Mouse (Mus musculus) erythroblast, embryonic 14.5 days (primary cell): ENCODE data around the gene Atrnl1. TPM values are rescaled to one million over a fixed set of nuclear protein-coding genes. Genes with fewer than 3 reads are reported as not detected.

ENCODE experiments used
- H3K27me3 ChIP-seq: 2 replicates; pipeline ENCODE4 v1.6.1; 2012; ENCODE audit warnings: inconsistent platforms; ENCODE audit not compliant: control insufficient read depth
- H3K36me3 ChIP-seq: 2 replicates; pipeline ENCODE4 v1.6.1; 2012; ENCODE audit warnings: mild to moderate bottlenecking, inconsistent platforms; ENCODE audit not compliant: control insufficient read depth
- H3K4me1 ChIP-seq: 2 replicates; pipeline ENCODE4 v1.6.1; 2012; ENCODE audit warnings: inconsistent platforms; ENCODE audit not compliant: control insufficient read depth
- H3K4me3 ChIP-seq: replicated peaks from 2 replicates; pipeline ENCODE3; 2012; ENCODE audit warnings: moderate library complexity, mild to moderate bottlenecking, inconsistent platforms
- H3K9me3 ChIP-seq: 2 replicates; pipeline ENCODE4 v1.6.1; 2012; ENCODE audit warnings: low read length, inconsistent platforms, mixed read lengths; ENCODE audit not compliant: control insufficient read depth
- GATA1 ChIP-seq: IDR thresholded peaks from 2 replicates; pipeline ENCODE4 v1.6.1; 2012; ENCODE audit warnings: low read length, inconsistent platforms, mixed read lengths
- TAL1 ChIP-seq: IDR thresholded peaks from 3 replicates; pipeline ENCODE4 v1.6.1; 2012; ENCODE audit warnings: low read length, inconsistent platforms, mixed read lengths
- polyA plus RNA-seq: library from polyadenylated mRNA; stranded (reverse); fragments of >175 nt; gene quantifications from 2 replicates; pipeline ENCODE4 v1.2.3, GENCODE M21; 2012

The Atrnl1 gene
- 0.01 and 0.02 TPM in 2 replicates for polyA plus RNA-seq

DNA sequence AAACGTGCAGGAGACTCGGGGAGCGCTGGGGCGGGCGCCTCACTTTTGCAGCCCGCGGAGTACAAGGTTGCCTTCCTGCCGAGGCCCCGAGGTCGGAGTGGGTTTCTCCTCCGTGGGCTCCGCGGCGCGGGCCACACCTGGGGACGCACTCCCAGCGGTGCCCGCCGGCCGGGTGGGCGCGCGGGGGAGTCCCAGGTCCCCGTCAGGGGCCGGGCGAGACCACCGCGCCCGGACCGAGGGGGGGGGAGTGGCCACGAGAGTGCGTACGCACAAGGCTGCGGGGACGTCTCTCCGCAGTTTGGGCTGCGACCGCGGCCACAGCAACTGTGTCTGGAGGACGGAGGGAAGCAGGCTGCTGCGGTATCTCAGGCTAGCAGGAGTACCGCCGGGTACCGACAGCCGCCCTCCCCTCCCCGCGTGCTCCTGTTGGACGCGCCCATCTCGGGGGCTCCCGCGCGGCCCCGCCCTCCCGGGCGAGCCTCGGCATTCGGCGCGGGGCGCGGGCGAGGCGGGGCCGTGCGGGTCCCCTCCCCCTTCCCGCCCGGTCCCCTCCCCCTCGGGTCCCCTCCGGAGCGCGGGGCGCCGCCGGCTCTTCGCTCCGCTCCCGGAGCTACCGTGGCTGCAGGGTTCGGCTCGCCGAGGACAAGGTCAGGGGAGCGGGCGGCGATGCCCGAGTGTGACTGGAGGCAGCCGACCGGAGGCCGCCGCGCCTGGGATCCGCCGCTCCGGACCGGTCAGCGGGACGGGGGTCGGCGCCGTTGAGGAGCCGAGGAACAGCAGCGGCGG, at the start of gene Atrnl1:
Gene Atrnl1, plus strand, starts transcription at position 559 of the 786 bp plus-strand sequence.
- Histone ChIP-seq H3K4me1 (peaks cover 29% of the 10 kb centered on the region), H3K36me3 (no peaks in the 10 kb centered on the region), H3K9me3 (no peaks in the 10 kb centered on the region), H3K27me3 (peaks cover 38% of the 10 kb centered on the region), H3K4me3 (peak within 1 kb of the TSS; percentile 82)
- TF ChIP-seq TAL1, result no peak
- no peak for TF ChIP-seq GATA1

DNA sequence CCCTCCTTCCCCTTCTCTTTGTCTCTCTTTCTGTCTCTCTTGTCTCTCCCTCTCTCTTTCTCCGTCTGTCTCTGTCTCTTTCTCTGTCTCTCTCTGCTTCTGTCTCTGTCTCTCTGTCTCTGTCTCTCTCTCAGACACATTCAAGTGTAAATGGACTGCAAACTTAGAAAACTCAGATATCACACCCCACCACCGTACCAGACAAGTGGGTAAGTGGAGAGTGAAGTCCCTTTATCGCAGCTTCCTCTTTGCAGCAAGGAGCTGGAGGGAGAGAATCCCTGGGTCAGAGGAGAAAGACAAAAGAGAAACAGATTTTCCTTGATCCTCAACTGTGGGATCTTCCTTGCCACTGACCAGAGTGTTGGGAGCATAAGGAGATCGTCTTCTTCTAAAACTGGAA, 49.3 kb upstream of the Atrnl1 start:
- H3K9me3 ChIP-seq, result no peaks in the 10 kb centered on the region
- H3K27me3 ChIP-seq, result no peaks in the 10 kb centered on the region
- no peaks in the 10 kb centered on the region for H3K4me1 ChIP-seq
- TF ChIP-seq GATA1 (no peak), TAL1 (no peak)
- no peak overlapping the region for H3K4me3 ChIP-seq
- no peaks in the 10 kb centered on the region for H3K36me3 ChIP-seq

DNA sequence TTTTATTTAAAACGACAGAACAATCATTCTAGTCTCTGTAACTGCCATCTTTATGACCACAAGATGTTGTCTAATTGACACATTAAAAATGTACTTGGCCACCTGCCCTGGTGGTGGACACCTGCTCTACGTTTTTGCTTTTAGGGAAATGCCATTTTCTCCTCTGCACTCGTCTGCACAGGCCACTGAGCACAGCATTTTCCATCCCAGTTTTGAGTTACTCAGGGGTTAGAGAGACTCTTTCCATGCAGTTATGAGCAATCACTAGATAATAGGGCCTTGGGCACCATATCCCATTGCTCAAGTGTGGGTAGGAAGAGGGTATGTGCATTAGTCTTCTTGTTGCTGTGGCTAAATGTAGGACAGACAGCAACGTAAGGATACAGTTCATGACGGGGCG, 41.8 kb upstream of the Atrnl1 start:
- Histone ChIP-seq H3K27me3 (no peaks in the 10 kb centered on the region), H3K4me3 (no peak overlapping the region), H3K36me3 (no peaks in the 10 kb centered on the region), H3K9me3 (no peaks in the 10 kb centered on the region), H3K4me1 (no peaks in the 10 kb centered on the region)
- TF ChIP-seq GATA1, result no peak
- no peak for TF ChIP-seq TAL1

DNA sequence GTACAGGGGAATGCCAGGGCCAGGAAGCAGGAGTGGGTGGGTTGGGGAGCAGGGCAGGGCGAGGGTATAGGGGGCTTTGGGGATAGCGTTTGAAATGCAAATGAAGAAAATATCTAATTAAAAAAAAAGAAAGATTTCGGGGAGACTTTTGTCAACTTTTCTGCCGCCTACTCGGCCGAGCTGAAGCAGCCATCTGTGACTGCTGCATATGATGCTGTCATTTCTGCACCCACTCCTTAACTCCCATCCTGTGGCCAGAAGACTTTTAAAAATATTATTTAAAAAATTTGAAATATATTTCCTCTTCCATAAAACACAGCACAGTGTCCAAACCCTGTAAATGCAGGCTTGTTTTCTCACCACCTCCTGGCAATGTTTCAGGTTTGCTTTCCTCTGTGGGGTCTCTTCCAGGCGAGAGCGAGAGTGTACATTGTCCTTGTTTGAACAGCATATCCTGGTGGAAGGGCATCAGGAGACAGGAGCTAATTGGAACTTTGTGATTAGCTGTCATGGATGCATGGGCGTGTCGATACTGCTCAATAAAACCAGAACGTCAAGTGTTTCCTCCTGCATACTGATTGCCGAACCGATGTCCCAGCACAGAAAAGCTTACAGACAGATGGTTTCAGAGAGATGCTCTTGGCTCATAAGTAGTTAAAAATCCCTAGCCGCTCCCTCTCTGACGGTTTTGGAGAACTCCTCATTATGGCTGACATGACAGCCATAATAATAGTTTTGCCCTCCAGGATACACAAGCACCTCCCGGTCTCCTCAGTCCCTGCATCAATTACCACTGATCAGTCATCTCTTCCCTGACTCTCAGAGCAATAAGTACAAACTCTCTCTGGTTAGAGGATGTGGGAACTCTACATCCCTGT, 38.2 kb upstream of the Atrnl1 start:
- no peak for TF ChIP-seq GATA1
- no peak for TF ChIP-seq TAL1
- H3K4me1 ChIP-seq, result no peaks in the 10 kb centered on the region
- H3K9me3 ChIP-seq, result no peaks in the 10 kb centered on the region
- no peaks in the 10 kb centered on the region for H3K36me3 ChIP-seq
- H3K27me3 ChIP-seq, result no peaks in the 10 kb centered on the region
- H3K4me3 ChIP-seq, result no peak overlapping the region

DNA sequence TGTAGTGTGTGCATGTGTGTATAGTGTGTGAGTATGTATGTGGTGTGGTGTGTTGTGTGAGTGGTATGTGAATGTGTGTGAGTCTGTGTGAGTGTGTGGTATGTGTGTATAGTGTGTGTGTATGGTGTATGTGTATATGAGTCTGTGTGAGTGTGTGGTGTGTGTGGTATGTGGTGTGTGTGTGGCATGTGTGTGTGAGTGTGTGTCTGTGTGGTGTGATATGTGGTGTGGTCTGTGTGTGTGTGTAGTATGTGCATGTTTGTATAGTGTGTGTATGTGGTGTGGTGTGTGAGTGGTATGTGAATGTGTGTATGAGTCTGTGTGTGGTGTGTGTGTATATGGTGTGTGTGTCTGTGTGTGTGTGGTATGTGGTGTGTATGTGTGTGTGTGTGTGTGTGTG, 37.4 kb upstream of the Atrnl1 start:
- Histone ChIP-seq H3K27me3 (no peaks in the 10 kb centered on the region), H3K36me3 (no peaks in the 10 kb centered on the region), H3K9me3 (no peaks in the 10 kb centered on the region), H3K4me1 (no peaks in the 10 kb centered on the region), H3K4me3 (no peak overlapping the region)
- no peak for TF ChIP-seq GATA1
- TF ChIP-seq TAL1, result no peak

DNA sequence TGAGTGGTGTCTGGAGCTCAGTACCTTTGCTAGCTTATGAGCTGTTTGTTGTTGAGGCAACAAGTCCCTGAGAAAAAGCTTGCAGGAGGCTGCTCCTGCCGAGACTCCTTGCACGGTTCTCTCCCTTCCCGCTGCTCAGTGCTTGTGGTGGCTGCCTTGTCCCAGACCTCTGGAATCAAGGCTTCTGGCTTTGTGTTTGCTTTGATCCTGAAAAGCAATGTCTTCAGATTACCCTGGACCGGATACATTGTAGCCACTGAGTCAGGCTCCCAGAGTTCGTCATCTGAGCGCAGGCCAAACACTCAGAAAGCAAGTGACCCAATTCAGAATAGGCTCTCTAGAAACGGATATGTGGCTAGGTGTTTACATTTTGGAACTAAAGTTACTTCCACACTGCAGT, 35.8 kb upstream of the Atrnl1 start:
- H3K4me3 ChIP-seq, result no peak overlapping the region
- no peaks in the 10 kb centered on the region for H3K36me3 ChIP-seq
- H3K9me3 ChIP-seq, result no peaks in the 10 kb centered on the region
- no peaks in the 10 kb centered on the region for H3K4me1 ChIP-seq
- no peak for TF ChIP-seq GATA1
- no peaks in the 10 kb centered on the region for H3K27me3 ChIP-seq

DNA sequence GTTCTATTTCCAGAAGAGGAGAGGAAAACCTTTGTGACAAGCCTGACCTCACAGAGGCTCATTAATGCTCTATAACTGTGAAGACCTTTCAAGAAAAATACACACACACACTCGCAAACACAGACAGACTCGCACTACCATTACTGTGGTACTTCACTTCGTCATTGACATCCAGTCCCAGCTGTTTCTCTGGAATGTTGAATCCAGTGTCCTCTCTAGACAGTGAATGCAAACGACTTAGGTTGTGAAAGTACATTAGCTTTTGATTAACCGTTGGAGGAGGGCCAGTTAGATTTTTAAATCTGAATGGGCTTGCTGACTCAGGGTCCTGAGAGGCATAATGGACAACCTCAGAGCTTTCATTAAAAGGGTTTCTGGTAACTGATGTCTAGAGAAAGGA, 34.0 kb upstream of the Atrnl1 start:
- Histone ChIP-seq H3K27me3 (no peaks in the 10 kb centered on the region), H3K4me3 (no peak overlapping the region), H3K36me3 (no peaks in the 10 kb centered on the region), H3K4me1 (no peaks in the 10 kb centered on the region), H3K9me3 (no peaks in the 10 kb centered on the region)
- TF ChIP-seq GATA1 (no peak), TAL1 (no peak)

DNA sequence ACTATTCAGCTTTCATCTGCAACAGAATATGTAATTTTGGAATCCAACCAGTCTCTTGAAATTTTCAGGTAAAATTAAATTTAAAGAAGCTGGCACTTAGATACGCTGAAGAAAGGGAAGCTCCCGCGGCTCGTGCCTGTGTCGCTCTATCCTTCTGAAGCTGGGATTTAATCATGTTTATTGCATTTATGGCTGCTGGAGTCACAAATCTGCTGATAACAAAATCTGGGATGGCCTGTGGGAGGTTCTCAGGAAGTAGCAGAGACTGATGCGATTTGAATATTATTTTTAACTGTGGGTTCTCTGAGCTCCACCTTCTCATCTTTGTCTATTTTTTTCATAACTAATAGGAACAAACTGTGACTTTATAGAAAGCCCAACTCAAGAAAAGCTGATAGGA, 33.6 kb upstream of the Atrnl1 start:
- Histone ChIP-seq H3K4me3 (no peak overlapping the region), H3K4me1 (no peaks in the 10 kb centered on the region), H3K9me3 (no peaks in the 10 kb centered on the region), H3K36me3 (no peaks in the 10 kb centered on the region), H3K27me3 (no peaks in the 10 kb centered on the region)
- TF ChIP-seq GATA1, result no peak
- TF ChIP-seq TAL1, result no peak

DNA sequence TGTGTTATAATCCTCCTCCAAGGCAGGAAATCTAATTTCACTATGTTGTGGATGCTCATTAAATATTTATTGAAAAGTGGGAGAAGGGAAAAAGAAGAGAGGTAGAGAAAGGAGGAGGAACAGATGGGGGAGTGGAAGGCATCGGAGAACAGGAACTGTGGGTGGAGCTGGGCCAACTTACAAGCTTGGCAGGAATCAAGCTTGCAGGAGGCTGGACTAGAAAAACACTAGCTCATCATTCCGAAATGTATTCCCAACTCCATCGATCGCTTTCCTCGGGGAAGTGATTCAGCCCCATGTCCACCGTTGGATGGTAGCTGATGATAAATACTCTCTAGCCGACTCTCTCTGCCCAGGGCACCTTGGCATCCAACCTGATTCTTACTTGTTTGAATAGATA, 29.9 kb upstream of the Atrnl1 start:
- H3K9me3 ChIP-seq, result no peaks in the 10 kb centered on the region
- no peaks in the 10 kb centered on the region for H3K36me3 ChIP-seq
- TF ChIP-seq GATA1 (no peak), TAL1 (no peak)
- no peak overlapping the region for H3K4me3 ChIP-seq
- H3K27me3 ChIP-seq, result no peaks in the 10 kb centered on the region
- H3K4me1 ChIP-seq, result no peaks in the 10 kb centered on the region
